Mouse (Mus musculus) adrenal gland, postnatal 10 days (tissue): ENCODE results near the gene Bcl6b. TPM values are rescaled to one million over a fixed set of nuclear protein-coding genes. Genes with fewer than 3 reads are reported as not detected.
A peak's percentile ranks its signal among the peaks of the same experiment; 100 is the strongest.

Experiments
- DNase-seq: peaks from one replicate; pipeline ENCODE4 v3.0.0; 2021; ENCODE audit warnings: mixed read lengths
- total RNA-seq, 2 experiments: library from RNA; stranded (reverse); gene quantifications; 2 replicates each; pipeline ENCODE4 v1.2.3; 2021

Gene Bcl6b
- total RNA-seq, 2 experiments from 2014 or later, result 27.1 to 31.1 TPM

DNA sequence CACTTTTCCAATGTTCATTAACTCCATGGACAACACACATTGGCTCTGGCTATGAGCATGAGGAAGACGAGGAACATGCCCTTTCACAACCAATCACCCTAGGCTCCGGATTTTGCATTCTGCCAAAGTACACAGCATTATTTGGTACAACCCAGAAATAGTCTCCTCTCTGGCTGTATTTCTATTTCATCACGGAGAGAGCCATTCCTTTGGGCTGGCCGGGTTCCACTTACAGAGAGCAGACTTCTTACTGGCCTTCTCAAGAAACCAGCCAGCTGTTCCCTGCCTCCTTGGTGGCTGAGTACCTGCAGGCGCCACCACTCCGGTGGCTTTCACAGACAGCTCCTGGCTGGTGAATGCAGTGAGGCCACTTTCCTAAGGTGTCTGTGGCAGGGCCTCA lies 17.2 kb downstream of the Bcl6b start, which contains the start of gene Slc16a11:
Gene Slc16a11 (plus strand): TSS at position 330 of the 400 bp plus-strand sequence.
- no peak for DNase-seq

DNA sequence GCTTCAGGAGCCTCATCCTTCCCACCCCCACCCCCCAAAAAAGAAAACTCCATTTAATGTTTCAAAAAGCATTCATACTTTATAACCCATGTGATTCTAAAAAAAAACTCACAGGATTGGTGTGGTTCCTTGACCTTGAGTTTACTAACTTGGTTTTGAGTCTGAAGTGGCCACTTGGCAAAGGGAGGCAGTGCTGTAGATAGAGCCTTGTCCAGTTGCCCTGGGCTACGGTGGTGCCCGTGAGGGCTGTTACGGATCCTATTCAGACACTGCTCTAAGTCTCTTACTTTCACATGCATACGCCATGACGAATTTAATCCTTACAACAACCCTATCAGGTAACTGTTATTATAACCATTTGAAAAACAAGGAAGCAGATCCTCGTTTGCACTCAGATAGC lies 17.6 kb downstream of the Bcl6b start:
- no peak for DNase-seq

DNA sequence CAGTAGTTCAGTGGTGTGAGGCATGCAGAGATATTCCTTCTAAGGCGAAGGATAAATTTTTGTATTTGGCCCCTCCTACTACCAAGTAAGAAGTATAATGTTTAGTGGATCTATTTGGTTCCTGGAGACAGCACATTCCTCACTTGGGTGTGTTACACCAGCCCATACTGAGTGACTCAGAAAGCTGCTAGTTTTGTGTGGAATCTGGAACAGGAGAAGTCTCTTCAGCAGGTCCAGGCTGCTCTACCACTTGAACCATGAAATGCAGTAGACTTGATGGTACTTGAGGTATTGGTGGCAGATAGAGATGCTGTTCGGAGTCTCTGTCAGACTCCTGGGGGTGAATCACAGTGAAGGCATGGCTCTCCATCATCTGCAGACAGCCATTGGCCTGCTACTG lies 18.9 kb downstream of the Bcl6b start:
- no peak for DNase-seq

DNA sequence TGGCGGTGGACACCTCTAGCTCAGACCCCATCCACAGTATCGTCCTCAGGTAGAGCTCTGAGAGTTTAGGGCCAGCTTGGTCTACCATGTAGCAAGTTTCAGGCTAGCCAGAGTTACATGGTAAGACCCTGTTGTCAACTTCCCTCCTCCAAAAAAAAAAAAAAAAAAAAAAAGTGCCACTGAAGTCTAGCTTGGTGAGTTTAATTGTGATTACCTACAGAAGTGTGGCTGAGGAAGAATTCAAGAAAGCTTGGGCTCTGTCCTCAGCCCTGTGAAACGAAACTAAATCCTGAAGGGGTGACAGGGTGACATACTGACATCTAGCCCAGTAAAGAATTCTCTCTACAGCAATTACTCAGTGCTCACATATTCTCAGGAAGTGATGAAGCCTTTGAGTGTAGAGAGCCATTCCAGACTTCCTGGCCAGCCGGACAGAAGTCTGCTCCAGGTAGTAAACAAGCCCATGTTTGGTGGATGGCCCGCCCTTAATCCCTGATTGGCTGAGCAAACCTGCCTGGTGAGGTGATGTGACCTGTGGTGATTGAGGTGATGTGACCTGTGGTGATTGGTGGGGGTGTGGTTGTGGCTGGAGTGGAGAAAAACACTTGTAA lies 20.7 kb downstream of the Bcl6b start:
- no peak for DNase-seq

DNA sequence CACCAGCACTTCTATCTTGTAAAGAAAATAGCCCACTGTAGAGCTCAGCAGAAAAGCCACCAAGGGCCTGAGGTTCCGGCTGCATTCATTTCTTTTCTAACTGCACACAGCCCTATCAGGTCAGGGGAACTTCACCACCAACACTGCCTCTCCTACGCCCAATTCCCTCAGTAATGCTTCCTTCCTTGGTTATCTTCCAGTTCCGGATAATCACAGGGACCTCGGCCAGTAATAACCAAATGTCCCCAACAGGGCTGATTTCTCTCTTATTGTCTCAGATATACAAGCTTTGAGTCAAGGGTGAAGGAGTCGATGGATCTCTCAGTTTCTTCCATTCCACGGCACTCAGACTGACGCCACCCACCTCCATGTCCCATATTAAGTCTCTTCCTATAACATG lies 22.3 kb downstream of the Bcl6b start:
- no peak for DNase-seq

DNA sequence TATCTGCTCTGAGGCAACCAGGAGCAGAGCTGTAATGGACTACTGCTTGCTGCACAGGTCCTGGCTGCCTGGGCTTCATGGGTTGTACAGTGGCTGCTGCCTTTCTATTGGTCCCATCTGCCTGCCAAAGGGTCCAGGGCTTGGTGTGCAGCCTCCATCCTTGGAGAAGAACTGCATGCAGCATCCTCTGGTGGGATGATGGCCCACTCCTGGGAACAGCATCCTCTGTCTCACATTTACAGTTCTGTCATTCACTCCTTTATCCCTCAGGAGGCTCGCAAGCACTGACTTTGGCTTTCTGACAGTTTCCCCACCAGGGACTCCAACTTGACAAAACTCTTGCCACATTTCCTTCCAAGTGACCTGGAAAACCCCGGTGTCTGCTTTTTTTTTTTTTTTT lies 22.8 kb downstream of the Bcl6b start:
- no peak for DNase-seq

DNA sequence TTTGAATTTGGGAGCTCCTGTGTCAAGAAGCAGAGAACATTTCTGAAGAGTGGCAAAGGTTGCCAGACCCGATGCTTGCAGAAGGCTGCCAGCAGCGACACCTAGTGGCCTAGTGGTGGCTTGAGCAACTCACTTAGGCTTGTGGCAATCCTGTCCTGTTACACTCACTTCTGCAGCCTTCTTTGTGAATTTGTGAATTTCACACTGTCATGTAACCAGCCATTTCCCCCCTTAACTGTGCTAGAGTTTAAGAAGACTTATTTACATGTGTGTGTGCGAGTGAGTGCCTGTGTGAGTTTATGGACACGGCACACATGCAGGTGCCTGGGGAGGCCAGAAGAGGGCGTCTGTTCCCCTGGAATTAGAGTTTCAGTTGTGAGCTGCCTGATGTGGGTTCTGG lies 27.9 kb downstream of the Bcl6b start:
- peak; percentile 92 for DNase-seq

DNA sequence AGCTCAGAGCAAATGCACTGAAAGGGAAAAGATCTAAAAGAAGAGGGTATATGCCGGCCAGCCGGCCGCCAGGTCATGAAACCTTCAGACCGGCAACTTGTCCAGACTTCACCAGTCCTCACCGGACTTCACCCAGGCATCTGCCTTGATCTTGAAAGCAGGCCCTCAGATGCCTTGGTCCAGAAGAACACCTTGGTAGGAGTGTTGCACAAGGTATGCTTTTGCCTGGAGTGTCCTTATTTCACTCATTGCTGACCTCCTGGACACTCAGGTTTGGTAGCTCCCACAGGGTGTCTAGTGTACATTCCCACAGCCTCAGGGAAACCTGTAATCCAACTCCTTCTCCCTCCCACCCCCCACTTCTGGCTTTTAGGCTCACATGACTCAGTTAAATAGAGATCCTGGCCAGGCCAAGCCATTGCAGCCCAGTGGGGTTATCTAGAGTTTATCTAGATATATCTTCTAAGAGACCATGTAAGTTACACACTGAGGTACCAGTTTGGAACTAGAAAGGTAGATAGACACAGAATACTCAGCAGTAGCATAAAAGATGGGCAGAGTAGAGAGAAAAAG lies 29.5 kb downstream of the Bcl6b start:
- DNase-seq, result no peak

DNA sequence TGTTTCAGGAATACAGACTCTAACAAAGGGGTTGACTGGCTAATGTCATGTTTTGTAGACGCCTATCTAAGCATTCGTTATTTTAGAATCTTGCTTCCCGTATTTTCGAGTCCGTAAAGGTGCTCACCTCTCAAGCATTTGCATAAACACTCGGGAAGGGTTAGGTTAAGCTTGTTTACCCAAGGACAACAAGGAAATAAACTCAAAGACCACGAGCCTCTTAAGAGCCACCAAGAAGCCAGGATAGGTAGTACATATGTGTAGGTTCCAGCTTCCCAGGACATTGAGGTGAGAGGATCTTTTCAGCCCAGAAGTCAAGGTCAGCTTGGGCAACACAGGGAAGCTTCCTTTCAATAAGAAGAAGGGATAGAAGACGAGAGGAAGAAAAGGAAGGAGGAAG lies 30.5 kb downstream of the Bcl6b start:
- no peak for DNase-seq

DNA sequence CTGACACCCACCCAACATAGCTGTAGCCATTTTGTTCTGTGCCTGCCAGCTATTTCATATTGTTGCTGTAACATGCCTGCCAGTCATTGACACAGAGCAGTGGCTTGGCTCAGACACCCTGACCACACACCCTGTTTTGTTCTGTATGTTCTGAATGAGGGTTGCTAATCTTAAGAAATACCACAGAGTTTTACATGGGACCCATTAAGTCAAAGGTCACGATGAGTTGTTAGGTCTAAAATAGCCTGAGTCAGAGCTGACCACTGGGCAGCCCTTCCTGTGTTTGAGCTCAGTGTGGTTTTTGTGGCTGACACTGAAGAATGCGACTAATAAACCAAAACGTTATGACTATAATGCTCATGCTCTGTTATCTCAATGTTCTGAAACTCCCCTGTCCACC lies 31.3 kb downstream of the Bcl6b start:
- no peak for DNase-seq

DNA sequence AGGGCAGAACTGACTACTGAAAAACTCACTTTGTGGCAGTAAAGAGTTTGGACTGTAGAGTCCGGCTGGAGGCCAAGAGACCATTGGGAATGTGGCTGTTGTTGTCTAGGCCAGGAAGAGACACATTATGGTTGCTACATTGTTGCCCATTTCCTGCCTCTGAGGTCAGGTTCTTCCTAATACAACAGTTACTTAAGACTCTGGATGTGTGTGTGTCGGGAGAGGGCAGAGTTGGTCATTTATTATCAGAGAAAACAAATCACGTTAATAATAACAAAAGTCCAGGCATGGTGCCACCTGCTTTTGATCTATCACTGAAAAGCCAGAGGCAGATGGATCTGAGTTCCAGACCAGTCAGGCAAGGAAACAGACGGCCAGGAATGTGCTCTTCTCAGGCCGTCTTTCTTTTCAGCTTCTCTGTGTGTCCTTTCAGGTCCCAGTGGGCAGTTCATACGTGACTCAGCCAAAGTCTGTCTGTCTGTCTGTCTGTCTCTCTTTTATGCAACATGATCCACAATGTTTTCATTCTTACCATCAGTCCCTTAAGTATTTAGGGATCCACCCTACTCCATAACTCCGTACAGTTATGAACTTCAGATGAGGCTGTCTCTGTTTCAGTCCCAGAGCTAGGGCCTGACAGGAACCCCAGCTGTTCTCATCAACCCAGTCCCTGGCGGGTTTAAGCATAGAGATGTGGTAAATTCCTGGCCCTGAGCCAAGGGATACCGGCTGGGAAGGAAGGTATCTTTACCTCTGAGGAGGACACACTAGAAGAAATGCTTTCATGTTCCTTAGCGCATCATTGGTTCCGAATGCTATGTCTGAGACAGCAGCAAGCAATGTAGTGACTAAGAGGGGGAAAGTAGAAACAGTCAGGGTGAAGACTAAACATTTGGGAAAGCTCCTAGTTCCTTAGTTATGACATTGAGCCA lies 36.0 kb downstream of the Bcl6b start:
- no peak for DNase-seq

DNA sequence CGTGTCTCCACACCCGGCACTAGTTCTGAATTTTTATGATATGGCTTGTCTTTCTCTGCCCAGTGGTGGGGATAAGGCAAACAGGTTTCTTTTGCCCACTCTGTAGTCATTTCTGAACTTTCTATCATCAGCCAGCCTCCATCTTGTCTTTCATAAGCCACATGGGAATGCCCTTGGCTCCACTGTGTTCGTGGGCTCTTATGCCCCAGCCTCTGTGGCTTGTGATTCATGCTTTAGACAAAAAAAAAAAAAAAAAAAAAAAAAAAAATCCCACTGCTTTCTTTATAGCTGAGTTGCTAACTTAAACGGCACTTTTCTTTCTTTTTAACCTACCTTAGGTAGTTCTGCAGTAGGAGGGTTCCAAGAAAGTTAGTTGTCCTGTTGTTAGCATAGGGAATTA lies 37.4 kb downstream of the Bcl6b start:
- DNase-seq, result no peak

DNA sequence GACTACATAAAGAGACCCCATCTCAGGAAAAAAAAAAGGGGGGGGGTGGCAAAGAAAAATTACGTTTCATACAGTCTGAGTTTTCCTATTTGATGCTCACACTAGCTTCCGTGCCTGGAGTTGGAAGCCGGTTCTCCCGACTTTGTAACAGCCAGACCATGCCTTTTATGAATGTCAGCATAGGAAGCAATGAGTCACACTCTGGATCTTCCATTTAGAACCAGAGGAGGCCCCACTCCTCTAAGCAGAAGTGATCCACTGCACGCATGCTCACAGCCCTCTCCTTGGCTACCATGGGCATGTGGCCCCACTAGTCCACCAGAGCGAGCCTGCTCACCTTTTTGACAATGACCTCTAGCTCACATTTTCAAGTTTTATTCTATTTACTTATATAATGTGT lies 38.4 kb downstream of the Bcl6b start:
- DNase-seq, result no peak

DNA sequence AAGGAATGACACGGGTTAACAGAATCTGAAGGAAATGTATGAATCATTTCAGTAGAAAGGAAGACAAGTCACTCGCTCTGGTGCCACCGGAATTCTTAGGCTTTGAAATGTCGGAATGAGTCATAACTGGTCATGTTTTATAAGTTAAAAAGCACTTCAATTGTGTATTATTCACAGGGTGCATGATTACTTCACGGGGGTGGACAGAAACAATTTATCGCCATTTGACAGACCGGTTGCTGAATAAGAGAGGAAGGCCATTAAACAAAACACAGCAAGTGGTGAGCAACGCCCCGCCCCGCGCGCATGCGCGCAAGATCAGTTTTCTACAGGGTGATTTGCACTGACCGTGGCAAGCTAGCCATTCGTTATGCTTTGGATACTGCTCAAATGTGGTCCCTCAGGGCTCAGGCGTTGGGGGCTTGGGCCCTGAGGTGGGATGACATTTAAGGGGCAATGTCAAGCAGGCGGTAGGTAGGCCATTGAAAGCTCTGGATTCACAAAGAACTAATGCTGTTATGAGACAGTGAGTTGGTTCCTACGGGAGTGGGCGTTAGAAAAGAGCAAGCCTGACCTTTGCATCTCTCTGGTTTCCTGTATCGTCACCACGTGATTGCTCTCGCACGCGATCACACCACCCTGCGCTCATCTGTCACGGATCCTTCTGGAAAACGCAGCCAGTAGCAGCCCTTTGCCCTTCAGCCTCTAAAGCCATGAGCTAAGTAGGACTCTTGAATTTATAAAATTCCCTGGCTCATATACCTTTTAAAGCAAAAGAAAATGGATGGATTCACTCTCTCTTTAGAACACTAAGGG lies 40.1 kb downstream of the Bcl6b start:
- DNase-seq, result peak; percentile 78

DNA sequence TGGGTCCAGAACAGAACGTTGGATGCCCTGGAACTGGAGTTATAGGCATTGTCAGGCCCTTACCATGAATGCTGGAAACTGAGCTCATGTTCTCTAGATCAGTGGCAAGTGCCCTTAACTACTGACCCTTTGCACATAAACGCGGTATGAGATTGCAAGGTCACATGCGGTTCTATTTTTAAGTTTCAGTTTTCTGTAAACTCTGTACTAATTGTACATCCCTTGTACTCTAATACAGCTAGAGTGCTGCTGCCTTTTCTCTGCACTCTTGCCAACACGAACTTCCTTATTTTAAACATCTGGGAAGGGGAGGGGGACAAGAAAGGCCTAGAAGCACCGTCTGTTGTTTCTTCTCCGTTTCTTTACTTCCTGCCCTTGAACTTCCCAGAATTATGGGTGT lies 44.5 kb downstream of the Bcl6b start:
- no peak for DNase-seq

DNA sequence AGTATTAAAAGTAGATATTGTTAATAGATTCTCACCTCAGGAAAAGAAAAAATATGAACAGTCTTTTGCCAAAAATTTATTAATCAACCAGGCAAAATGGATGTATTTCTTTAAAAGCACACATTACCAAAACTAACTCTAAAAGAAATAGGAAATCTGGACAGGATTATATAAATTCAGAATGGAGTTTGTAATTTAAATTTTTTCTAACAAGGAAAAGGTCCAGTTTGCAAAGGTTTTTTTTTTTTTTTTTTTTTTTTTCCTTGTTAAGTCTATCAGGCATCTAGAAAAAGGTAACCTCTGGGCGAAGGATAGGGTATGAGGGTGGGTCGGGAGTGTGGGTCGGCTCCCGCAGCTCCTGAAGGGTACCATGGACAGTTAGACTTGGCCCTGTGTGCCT lies 49.1 kb downstream of the Bcl6b start:
- DNase-seq, result no peak

DNA sequence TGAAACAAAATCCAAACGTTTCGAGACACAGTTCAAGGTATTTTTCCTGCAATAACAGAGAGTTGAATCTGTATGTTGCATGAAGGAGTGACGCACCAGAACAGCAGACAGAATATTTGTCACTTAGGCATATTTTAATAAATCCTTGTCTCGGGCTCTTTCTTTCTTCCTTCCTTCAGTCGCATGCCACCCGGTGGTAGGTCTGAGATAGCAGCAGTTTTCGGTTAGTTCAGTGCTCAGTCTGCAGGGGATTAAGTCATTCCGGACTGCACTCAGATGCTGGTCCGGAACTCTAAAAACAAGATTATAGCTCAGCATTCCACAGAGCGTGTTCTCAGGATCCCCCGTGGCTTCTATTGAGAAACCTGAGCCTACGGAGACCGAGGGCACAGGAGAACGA lies 50.2 kb downstream of the Bcl6b start:
- DNase-seq, result peak; percentile 41

DNA sequence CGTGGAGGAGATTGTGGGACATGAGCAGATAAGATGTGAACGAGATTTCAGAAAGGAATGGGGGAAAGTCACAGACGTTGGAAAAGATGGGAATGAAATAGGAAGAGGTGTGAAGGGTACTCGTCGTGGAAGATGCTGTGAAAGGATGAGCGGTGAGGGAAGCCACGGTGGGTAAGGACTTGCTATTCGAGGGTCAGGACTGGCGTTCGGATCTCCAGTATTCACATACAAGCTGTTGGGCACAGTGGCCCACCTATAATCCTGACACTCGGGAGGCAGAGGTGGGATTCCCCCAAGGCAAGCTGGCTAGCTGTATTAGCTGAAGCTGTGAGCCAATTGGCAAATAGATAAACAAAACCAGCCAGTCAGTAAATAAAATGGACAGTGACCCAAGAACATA lies 50.8 kb downstream of the Bcl6b start:
- no peak for DNase-seq

DNA sequence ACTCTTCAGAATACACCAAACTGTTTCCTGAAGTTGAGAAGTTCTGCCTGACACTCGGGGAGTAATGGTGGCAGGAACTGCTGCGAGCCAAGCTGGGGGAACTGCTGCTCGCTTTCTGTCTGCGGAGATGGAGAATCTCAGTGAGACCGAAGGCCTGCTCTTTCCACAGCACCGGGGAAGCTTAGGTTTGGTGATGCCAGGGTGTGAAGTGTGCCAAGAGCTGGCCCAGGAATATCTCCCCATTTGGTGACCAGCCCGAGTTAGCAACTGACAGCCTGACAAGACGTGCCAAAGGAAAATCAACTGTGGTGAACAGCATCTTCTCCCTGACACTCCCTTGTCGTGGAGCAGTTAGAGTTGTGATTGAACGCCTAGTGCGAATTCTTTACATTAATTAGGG lies 51.3 kb downstream of the Bcl6b start:
- no peak for DNase-seq

DNA sequence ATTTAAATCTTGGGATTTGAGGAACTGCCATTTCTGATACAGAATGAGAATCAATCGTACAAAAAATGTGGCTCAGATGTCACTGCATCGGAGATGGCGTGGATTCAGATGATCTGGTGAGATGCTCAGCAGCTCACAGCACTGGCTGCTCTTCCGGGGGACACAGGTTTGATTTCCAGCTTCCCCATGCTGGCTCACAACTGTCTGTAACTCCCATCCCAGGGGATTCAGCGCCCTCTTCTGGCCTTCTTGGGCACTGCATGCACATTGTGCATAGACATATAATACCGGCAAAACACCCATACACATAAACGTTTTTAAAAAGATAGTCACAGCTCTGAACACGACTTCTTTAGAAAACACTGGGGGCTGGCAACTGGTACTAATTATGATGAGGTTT lies 52.0 kb downstream of the Bcl6b start:
- no peak for DNase-seq

DNA sequence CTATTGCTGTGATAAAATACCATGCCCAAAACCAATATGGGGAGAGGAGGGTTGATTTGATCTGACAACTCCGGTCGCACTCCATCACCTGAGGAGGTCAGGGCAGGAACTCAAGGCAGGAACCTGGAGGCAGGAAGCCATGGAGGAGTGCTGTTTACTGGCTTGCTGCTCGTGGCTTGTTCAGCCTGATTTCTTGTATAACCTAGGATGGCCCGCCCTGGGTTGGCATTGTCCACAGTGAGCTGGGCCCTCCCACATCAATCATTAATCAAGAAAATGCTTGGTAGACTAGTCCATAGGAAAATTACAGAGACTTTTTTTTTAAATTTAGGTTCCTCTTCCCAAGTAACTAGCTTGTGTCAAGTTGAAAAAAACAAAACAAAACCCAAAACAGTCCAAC lies 55.1 kb downstream of the Bcl6b start:
- DNase-seq, result no peak
